Mouse (Mus musculus) liver, adult 2 months (tissue): Measurements from ENCODE around the gene Gm5640. TPM values are rescaled to one million over a fixed set of nuclear protein-coding genes. Genes with fewer than 3 reads are reported as not detected.
"Not testable (repeated sequence)": the region's sequence is repeated elsewhere in the genome, so short reads cannot be mapped to it uniquely, and the experiment has no call there.

Experiments used
- DNase-seq: peaks from one replicate; pipeline ENCODE4 v3.0.0-alpha.2; 2011; ENCODE audit warnings: low read depth, low spot score; ENCODE audit errors: extremely low read depth
- H3K27ac ChIP-seq: fragments of 200-500 bp; replicated peaks from 2 replicates; pipeline ENCODE4 v1.5.1; 2012; ENCODE audit warnings: low read depth, mild to moderate bottlenecking, control low read depth, inconsistent platforms, low read length; ENCODE audit not compliant: insufficient read depth
- H3K27me3 ChIP-seq: fragments of 200-500 bp; 2 replicates; pipeline ENCODE4 v1.6.1; 2012; ENCODE audit warnings: mild to moderate bottlenecking, moderate library complexity, low read length, inconsistent platforms; ENCODE audit not compliant: control insufficient read depth, insufficient read depth
- H3K36me3 ChIP-seq: fragments of 200-500 bp; 2 replicates; pipeline ENCODE4 v1.6.1; 2012; ENCODE audit warnings: low read length, inconsistent platforms; ENCODE audit not compliant: control insufficient read depth, insufficient read depth
- H3K4me1 ChIP-seq: fragments of 200-500 bp; 2 replicates; pipeline ENCODE4 v1.6.1; 2011; ENCODE audit warnings: low read length; ENCODE audit not compliant: control insufficient read depth, insufficient read depth
- H3K4me3 ChIP-seq: fragments of 200-500 bp; 2 replicates; pipeline ENCODE4 v1.5.1; 2011; ENCODE audit warnings: low read depth, mild to moderate bottlenecking, control low read depth, low read length, moderate library complexity; ENCODE audit not compliant: insufficient read depth
- H3K79me2 ChIP-seq: fragments of 200-500 bp; 2 replicates; pipeline ENCODE4 v1.6.1; 2012; ENCODE audit warnings: inconsistent platforms, mild to moderate bottlenecking, low read length, moderate library complexity; ENCODE audit not compliant: control insufficient read depth, insufficient read depth
- H3K9ac ChIP-seq: fragments of 200-500 bp; 2 replicates; pipeline ENCODE4 v1.6.1; 2012; ENCODE audit warnings: low read depth, mild to moderate bottlenecking, control low read depth, inconsistent platforms, low read length
- CTCF ChIP-seq: fragments of 200-500 bp; IDR thresholded peaks from 2 replicates; pipeline ENCODE4 v1.5.1; 2011; ENCODE audit warnings: low read depth, low read length, control low read depth
- POLR2A ChIP-seq: fragments of 200-500 bp; IDR thresholded peaks from 2 replicates; pipeline ENCODE4 v1.6.1; 2011; ENCODE audit warnings: low read length, control low read depth; ENCODE audit not compliant: insufficient read depth; ENCODE audit errors: extremely low read depth
- WGBS: fragments of 180-500 bp; shearing (Covaris S2); methylation state at CpG from one replicate; pipeline ENCODE4 v1.1.7; 2018; 5-methylcytosine and 5-hydroxymethylcytosine counted together
- polyA plus RNA-seq: library from polyadenylated mRNA; depleted of rRNA; stranded (reverse); fragments of >200 nt; gene quantifications from 2 replicates; pipeline ENCODE4 v1.2.3, GENCODE M21; 2012; rRNA removed
- total RNA-seq: library from RNA; depleted of rRNA; stranded (reverse); fragments of >200 nt; gene quantifications from 2 replicates; pipeline ENCODE4 v1.2.3, GENCODE M21; 2014; rRNA removed

Gm5640 gene
- total RNA-seq, result 0.07 and 0.09 TPM in 2 replicates
- 0.02 TPM in 1 of 2 replicates, not detected in the other for polyA plus RNA-seq

DNA sequence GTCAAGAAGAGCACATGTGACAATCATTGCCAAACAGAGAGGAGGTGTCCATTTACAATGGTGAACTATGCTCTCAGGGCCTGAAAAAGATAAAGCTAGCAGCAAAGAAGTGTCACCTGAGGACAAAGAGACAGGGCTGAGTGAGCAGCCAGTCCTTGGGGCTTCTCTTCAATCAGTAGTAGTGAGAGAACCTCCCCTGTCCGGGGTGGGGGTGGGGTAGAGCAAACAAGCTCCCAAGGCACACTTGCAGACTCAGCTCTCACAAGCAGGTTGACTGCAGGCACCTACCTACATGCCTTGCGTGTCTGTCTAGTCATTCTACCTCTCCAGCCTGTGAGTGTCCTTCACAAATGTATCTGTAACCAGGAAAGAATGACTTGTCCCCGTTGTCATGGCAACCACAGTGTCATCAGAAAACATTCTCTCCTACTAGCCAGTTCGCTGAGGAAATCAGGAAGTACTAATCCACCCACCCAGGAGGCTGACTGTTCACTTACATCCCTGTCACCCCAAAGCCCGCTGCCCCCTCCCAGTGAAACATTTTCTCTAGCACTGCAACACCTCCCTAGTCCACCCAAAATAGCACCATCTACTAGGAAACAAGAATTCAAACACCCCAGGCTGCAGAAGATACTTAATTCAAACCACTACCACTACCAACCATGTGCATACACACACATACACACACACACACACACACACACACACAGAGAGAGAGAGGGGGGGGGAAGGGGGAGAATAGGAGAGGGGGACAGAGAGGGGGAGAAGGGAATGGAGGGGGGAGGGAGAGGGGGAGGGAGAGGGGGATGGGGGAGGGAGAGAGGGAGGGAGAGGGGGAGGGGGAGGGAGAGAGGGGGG is at the start of gene Gm5640:
TSS of gene Gm5640 (minus strand) at position 170 of the 858 bp plus-strand sequence.
- 17% methylated on average over 1 of the region's 5 CpGs for WGBS
- H3K27ac ChIP-seq, H3K27me3 ChIP-seq, H3K4me1 ChIP-seq, H3K79me2 ChIP-seq, H3K9ac ChIP-seq, H3K4me3 ChIP-seq, H3K36me3 ChIP-seq: not testable (repeated sequence)
- peak; percentile 21 for DNase-seq

DNA sequence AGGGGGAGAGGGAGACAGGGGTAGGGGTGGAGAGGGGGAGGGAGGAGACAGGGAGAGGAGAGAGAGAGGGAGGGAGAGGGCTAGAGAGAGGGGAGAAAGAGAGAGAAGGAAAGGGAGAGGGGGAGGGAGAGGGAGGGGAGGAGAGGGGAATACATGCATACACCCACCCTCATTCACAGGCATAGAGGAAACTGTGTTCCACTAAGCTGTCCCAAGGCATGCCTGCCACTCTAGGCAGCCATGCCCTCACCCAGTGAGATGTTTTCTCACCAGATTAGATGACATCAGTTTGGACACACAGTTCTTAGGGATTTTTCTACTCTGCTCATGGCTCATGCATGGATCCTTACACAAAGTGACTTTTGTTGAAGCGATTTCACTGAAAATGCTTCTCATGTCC is 958 bp upstream of the Gm5640 start:
- not testable (repeated sequence) for H3K4me1 ChIP-seq, DNase-seq, H3K27me3 ChIP-seq, H3K36me3 ChIP-seq, H3K9ac ChIP-seq, H3K79me2 ChIP-seq, H3K4me3 ChIP-seq, H3K27ac ChIP-seq
- no CpG with 5 or more reads among the region's 1 CpGs for WGBS

DNA sequence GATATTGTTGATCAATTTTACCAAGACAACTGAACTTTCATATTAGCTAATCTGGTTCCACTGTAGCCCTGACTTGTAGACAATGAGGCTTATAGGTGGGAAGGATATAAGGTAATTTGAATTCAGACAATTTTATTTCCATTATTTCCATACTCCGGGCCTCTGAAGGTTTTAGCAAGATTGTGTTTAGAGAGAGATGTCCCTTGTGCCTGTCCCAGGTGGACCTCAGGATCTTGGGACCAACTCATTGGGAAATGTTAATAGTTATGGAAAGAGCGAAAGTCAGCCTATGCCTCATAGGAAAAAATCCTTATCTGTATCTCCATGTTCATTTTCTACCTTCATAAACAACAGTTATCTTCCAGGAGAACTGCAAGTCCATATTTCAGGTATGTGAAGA is 53.1 kb downstream of the Gm5640 start, which contains the start of gene Olfr1325:
TSS of gene Olfr1325 (plus strand) at position 301 of the 400 bp plus-strand sequence.
- Histone ChIP-seq H3K27me3 (no peaks in the 10 kb centered on the region), H3K4me3 (no peak within 1 kb of the TSS), H3K79me2 (no peaks in the 10 kb centered on the region), H3K36me3 (no peaks in the 10 kb centered on the region), H3K9ac (no peak within 1 kb of the TSS), H3K27ac (no peak within 1 kb of the TSS), H3K4me1 (no peaks in the 10 kb centered on the region)
- TF ChIP-seq POLR2A, result no peak
- TF ChIP-seq CTCF, result no peak
- no peak for DNase-seq
- WGBS, result 98% methylated on average over 2 of the region's 2 CpGs

Other genes with a start within 250 kb of the Gm5640 start
- gene G6pdx, start 216.4 kb downstream of the Gm5640 start, total RNA-seq, result 3.2 and 4.0 TPM in 2 replicates
- gene G6pdx, start 216.4 kb downstream of the Gm5640 start, polyA plus RNA-seq, result 2.0 and 3.8 TPM in 2 replicates
- not detected in 2 replicates for gene Gm6880, start 164.2 kb downstream of the Gm5640 start, total RNA-seq
- gene Gm6880, start 164.2 kb downstream of the Gm5640 start, polyA plus RNA-seq, result not detected in 2 replicates
- not detected in 2 replicates for gene Olfr1326-ps1, start 70.7 kb downstream of the Gm5640 start, total RNA-seq
- not detected in 2 replicates for gene Olfr1326-ps1, start 70.7 kb downstream of the Gm5640 start, polyA plus RNA-seq
- not detected in 2 replicates for gene Olfr1325, start 53.0 kb downstream of the Gm5640 start, total RNA-seq
- not detected in 2 replicates for gene Olfr1325, start 53.0 kb downstream of the Gm5640 start, polyA plus RNA-seq
- gene Gm6890, start 95.3 kb upstream of the Gm5640 start, total RNA-seq, result not detected in 2 replicates
- not detected in 2 replicates for gene Gm6890, start 95.3 kb upstream of the Gm5640 start, polyA plus RNA-seq
- not detected in 2 replicates for gene Gm5936, start 191.6 kb upstream of the Gm5640 start, total RNA-seq
- gene Gm5936, start 191.6 kb upstream of the Gm5640 start, polyA plus RNA-seq, result 0.05 TPM in 1 of 2 replicates, not detected in the other